Mouse (Mus musculus): ENCODE results near the gene Trp53. TPM values are rescaled to one million over a fixed set of nuclear protein-coding genes. Genes with fewer than 3 reads are reported as not detected.

Trp53 gene
- polyA plus RNA-seq, 1 experiment from 2014 or later = 109 TPM

GRCm38 (mm10) chr11:69565131-69565530, 15.0 kb upstream of the Trp53 start:
- Histone ChIP-seq H3K9me3 (replicated peaks) (no peaks in the 10 kb centered on the region), H3K4me2 (replicated peaks) (no peak overlapping the region), H3K27ac (no peak overlapping the region), H3K27me3 (0 out of 2 replicates have a peak, but pooled peaks cover 3% of the 10 kb centered on the region), H3K4me1 (peaks cover 24% of the 10 kb centered on the region), H3K36me3 (peaks cover 54% of the 10 kb centered on the region), H3K4me3 (no peak overlapping the region), H3K9ac (no peak overlapping the region)
- WGBS = 78% methylated on average over 8 of the region's 8 CpGs
- ATAC-seq (ENCODE audit: low FRiP score) = no peak

DNA sequence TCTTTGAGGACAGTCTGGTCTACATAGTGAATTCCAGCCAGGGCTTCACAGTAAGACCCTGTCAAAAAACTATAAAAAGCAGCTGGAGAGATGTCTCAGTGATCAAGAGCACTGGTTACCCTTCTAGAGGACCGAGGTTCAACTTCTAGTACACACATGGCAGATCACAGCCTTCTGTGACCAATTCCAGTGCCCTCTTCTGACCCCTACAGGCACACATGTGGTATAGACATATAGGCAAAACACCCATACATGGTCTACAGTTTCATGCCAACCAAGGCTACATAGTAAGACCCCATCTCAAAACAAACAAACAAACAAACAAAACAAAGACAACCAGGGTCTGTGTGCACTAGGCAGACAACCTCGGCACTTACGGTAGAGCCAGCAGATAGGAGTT, 4.9 kb upstream of the Trp53 start:
- H3K27ac ChIP-seq = no peak overlapping the region
- H3K4me1 ChIP-seq = peaks cover 30% of the 10 kb centered on the region
- 68% methylated on average over 3 of the region's 3 CpGs for WGBS
- H3K9me3 ChIP-seq (replicated peaks) = no peaks in the 10 kb centered on the region
- H3K4me3 ChIP-seq = no peak overlapping the region
- no peaks in the 10 kb centered on the region for H3K27me3 ChIP-seq
- peaks cover 34% of the 10 kb centered on the region for H3K36me3 ChIP-seq
- no peak overlapping the region for H3K9ac ChIP-seq
- no peak overlapping the region for H3K4me2 ChIP-seq (replicated peaks)
- no peak for ATAC-seq (ENCODE audit: low FRiP score)

GRCm38 (mm10) chr11:69576307-69576706, 3.9 kb upstream of the Trp53 start:
- Histone ChIP-seq H3K4me1 (peaks cover 30% of the 10 kb centered on the region), H3K9me3 (replicated peaks) (no peaks in the 10 kb centered on the region), H3K27ac (no peak overlapping the region), H3K9ac (no peak overlapping the region), H3K4me2 (replicated peaks) (no peak overlapping the region), H3K27me3 (no peaks in the 10 kb centered on the region), H3K36me3 (peaks cover 24% of the 10 kb centered on the region; the same call in 1 of the 2 replicates), H3K4me3 (no peak overlapping the region)
- no peak for ATAC-seq (ENCODE audit: low FRiP score)
- 79% methylated on average over 5 of the region's 5 CpGs for WGBS

- WGBS = 14% methylated on average over 15 of the region's 15 CpGs
- no peak for ATAC-seq (ENCODE audit: low FRiP score)
- Histone ChIP-seq H3K27me3 (no peaks in the 10 kb centered on the region), H3K9ac (peak overlapping the region; percentile 81), H3K9me3 (replicated peaks) (no peaks in the 10 kb centered on the region), H3K4me3 (peak overlapping the region; percentile 62), H3K4me2 (replicated peaks) (peak overlapping the region; percentile 92), H3K36me3 (0 out of 2 replicates have a peak, but pooled peaks cover 14% of the 10 kb centered on the region), H3K4me1 (peaks cover 39% of the 10 kb centered on the region), H3K27ac (no peak overlapping the region)
Observed at GRCm38 (mm10) chr11:69578301-69578700, 1.9 kb upstream of the Trp53 start.

DNA sequence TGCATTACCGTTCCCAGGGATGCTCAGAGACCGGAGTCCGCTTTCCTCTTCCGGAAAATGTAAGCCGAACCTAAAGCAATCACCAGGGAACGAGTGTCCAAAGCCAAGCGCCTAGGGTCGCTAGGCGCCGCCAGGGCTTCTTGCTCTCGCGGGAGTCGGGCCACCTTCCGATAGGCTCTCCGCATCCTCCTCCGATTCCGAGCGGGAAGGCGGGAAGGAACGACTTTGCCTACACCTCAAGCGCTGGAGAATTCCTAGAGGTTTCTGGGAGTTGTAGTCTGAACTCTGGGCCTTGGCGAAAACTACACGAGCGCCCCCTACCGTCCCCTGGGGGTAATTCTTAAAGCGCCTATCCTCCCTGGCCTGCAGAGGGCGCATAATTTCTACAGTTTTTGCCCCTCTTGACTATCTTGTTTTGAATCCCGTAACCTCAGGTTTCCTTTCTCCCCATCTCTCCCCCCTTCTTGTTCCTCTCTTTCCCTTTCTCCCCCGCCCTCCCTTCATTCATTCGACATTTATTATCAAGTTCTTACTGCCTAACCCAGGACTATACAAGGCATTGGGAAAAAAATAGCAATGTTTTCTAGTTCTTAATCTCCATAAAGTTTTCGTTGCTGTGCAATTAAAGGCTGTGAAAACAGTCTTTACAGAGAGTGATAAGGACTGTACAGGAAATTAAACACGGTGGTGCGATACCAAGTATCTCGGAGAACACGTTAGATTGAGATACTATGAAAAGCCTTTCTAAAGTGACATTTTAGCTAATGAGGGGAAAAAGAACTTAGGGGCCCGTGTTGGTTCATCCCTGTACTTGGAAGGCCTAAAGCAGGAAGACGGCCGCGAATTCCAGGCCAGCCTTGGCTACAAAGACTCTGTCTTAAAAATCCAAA, 786 bp upstream of the Trp53 start:
- peak; percentile 88 for ATAC-seq (ENCODE audit: low FRiP score)

DNA sequence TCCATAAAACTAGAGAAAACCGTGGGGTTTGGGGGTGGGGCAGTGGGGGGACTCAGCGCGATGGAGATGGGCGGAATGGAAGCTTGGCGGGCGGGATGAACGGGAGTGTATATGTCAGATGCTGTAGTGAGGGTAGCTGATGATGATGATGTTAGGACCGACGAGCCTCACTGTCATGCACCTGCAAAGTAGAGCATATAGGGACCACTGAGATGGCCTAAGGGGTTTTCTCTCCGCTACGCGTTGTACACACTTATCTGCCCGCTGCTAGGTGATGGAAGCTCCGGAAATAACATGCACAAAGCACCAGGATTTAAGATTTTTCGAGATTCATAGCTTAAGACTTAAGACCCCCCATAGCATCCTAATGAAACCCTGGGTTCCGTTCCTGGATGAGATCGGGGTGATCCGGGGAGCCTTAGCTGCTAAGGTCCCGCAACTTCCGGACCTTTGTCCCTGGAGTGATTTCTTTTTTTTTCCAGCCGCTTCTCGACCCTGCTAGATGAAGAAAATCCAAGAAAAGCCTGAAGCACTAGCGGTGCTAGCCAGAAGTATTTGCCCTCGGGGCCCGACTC, 500 bp downstream of the Trp53 start:
- Histone ChIP-seq H3K4me3 (peak overlapping the region; percentile 62), H3K27me3 (no peaks in the 10 kb centered on the region), H3K27ac (peak overlapping the region; percentile 86), H3K36me3 (0 out of 2 replicates have a peak, but pooled peaks cover 4% of the 10 kb centered on the region), H3K9ac (peak overlapping the region; percentile 84), H3K4me2 (replicated peaks) (peak overlapping the region; percentile 70), H3K9me3 (replicated peaks) (no peaks in the 10 kb centered on the region), H3K4me1 (peaks cover 35% of the 10 kb centered on the region)
- WGBS = under 1% methylated on average over 25 of the region's 25 CpGs
- ATAC-seq (ENCODE audit: low FRiP score) = peak; percentile 14

More for the DNA sequence above, 786 bp upstream of the Trp53 start:
- peak overlapping the region; percentile 92 for H3K4me2 ChIP-seq (replicated peaks)
- 3% methylated on average over 39 of the region's 39 CpGs for WGBS
- H3K36me3 ChIP-seq = 0 out of 2 replicates have a peak, but pooled peaks cover 8% of the 10 kb centered on the region
- peak overlapping the region; percentile 62 for H3K4me3 ChIP-seq
- H3K4me1 ChIP-seq = peaks cover 39% of the 10 kb centered on the region
- no peaks in the 10 kb centered on the region for H3K9me3 ChIP-seq (replicated peaks)
- H3K27ac ChIP-seq = peak overlapping the region; percentile 86
- no peaks in the 10 kb centered on the region for H3K27me3 ChIP-seq
- H3K9ac ChIP-seq = peak overlapping the region; percentile 84

GRCm38 (mm10) chr11:69581147-69581688, 1.1 kb downstream of the Trp53 start:
- Histone ChIP-seq H3K9ac (peak overlapping the region; percentile 84), H3K9me3 (replicated peaks) (no peaks in the 10 kb centered on the region), H3K27me3 (no peaks in the 10 kb centered on the region), H3K27ac (peak overlapping the region; percentile 86), H3K4me3 (peak overlapping the region; percentile 62), H3K4me1 (peaks cover 31% of the 10 kb centered on the region), H3K36me3 (0 out of 2 replicates have a peak, but pooled peaks cover under 1% of the 10 kb centered on the region), H3K4me2 (replicated peaks) (peak overlapping the region; percentile 70)
- WGBS = under 1% methylated on average over 36 of the region's 36 CpGs
- ATAC-seq (ENCODE audit: low FRiP score) = peak; percentile 87

- H3K9me3 ChIP-seq (replicated peaks) = no peaks in the 10 kb centered on the region
Observed at GRCm38 (mm10) chr11:69581814-69582213, 1.7 kb downstream of the Trp53 start.

DNA sequence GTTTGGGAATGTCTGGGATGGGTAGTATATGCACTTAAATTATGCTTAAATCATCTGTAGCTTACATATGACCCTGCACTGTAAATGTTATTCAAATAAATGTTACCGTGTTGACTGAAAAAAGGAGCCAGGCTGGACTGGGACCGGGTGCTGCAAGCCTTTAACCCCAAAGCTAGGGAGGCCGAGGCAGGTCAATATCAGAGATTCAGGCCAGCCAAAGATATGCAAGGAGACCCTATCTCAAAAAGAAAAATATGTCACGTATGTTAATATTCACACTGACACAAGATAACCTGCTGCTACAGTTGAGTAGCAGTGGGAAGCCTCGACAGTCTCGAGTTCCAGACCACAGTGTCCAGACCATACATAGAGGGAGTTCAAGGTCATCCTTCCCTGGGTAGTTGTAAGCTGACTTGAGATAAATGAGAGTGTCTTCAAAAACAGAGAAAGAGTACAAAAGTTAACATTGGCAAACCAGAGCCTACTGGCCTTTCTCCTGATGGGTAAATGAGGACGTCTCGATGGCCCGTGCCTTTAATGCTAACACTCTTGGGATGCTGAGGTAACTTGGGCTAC, 2.2 kb downstream of the Trp53 start:
- H3K27ac ChIP-seq = no peak overlapping the region
- H3K4me1 ChIP-seq = peaks cover 22% of the 10 kb centered on the region
- peaks cover 9% of the 10 kb centered on the region for H3K36me3 ChIP-seq
- peak overlapping the region; percentile 70 for H3K4me2 ChIP-seq (replicated peaks)
- no peaks in the 10 kb centered on the region for H3K9me3 ChIP-seq (replicated peaks)
- peak overlapping the region; percentile 84; the same call in 1 of the 2 replicates for H3K9ac ChIP-seq
- no peaks in the 10 kb centered on the region for H3K27me3 ChIP-seq
- WGBS = 58% methylated on average over 9 of the region's 9 CpGs
- peak overlapping the region; percentile 62 for H3K4me3 ChIP-seq
- no peak for ATAC-seq (ENCODE audit: low FRiP score)

More at GRCm38 (mm10) chr11:69581814-69582213, 1.7 kb downstream of the Trp53 start:
- no peaks in the 10 kb centered on the region for H3K27me3 ChIP-seq
- H3K4me1 ChIP-seq = peaks cover 27% of the 10 kb centered on the region
- H3K4me3 ChIP-seq = peak overlapping the region; percentile 62
- ATAC-seq (ENCODE audit: low FRiP score) = no peak
- H3K27ac ChIP-seq = peak overlapping the region; percentile 86
- WGBS = 2% methylated on average over 8 of the region's 8 CpGs
- peak overlapping the region; percentile 70 for H3K4me2 ChIP-seq (replicated peaks)
- peaks cover 4% of the 10 kb centered on the region; the same call in 1 of the 2 replicates for H3K36me3 ChIP-seq
- peak overlapping the region; percentile 84 for H3K9ac ChIP-seq

- WGBS = 89% methylated on average over 7 of the region's 7 CpGs
- no peak for ATAC-seq (ENCODE audit: low FRiP score)
- peaks cover 26% of the 10 kb centered on the region for H3K36me3 ChIP-seq
Observed at GRCm38 (mm10) chr11:69584008-69584407, 3.8 kb downstream of the Trp53 start.

DNA sequence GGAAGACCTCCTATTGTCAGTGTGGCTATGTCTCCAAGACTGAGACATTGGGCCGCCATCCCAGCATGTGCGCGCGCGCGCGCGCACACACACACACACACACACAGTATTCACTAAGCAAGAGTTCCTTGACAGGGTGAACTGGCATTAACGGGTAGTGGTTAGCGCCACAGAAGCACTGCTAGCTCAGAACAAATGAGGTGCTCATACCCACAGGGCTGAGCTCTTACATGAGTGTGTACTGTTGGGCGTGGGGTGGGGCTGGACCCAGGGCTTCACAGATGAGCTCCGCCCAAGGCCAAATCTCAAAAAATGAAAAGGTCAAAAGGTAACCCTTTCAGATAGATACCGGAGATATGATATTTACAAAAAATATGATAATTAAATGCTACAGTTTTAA, 4.8 kb downstream of the Trp53 start:
- WGBS = 97% methylated on average over 13 of the region's 13 CpGs
- Histone ChIP-seq H3K27ac (no peak overlapping the region), H3K36me3 (peaks cover 35% of the 10 kb centered on the region)

More at GRCm38 (mm10) chr11:69584008-69584407, 3.8 kb downstream of the Trp53 start:
- Histone ChIP-seq H3K4me1 (peaks cover 9% of the 10 kb centered on the region), H3K4me3 (no peak overlapping the region), H3K27me3 (no peaks in the 10 kb centered on the region), H3K9ac (no peak overlapping the region), H3K27ac (no peak overlapping the region), H3K4me2 (replicated peaks) (no peak overlapping the region), H3K9me3 (replicated peaks) (no peaks in the 10 kb centered on the region)

More for the DNA sequence above, 4.8 kb downstream of the Trp53 start:
- Histone ChIP-seq H3K4me2 (replicated peaks) (no peak overlapping the region), H3K9ac (no peak overlapping the region), H3K27me3 (no peaks in the 10 kb centered on the region), H3K4me3 (no peak overlapping the region), H3K9me3 (replicated peaks) (no peaks in the 10 kb centered on the region), H3K4me1 (peaks cover 9% of the 10 kb centered on the region)
- no peak for ATAC-seq (ENCODE audit: low FRiP score)

Data from hindbrain, embryonic 12.5 days (tissue).